Mouse (Mus musculus) cerebellum, postnatal 14 days (tissue): ENCODE data around the gene Gpr182.
A peak's percentile ranks its signal among the peaks of the same experiment; 100 is the strongest.
"Not testable (repeated sequence)": the region's sequence is repeated elsewhere in the genome, so short reads cannot be mapped to it uniquely, and the experiment has no call there.

ENCODE experiments used
- DNase-seq, 2 experiments: peaks; one replicate each; pipeline ENCODE4 v3.0.0; 2021; ENCODE audit warnings: mixed read lengths in 2 of 2

The Gpr182 gene

GRCm38 (mm10) chr10:127751548-127751947, at the start of gene Gpr182:
Gpr182 (minus strand) TSS chr10:127751732.
- no peak for DNase-seq

GRCm38 (mm10) chr10:127800891-127801290, 49.4 kb upstream of the Gpr182 start, which contains the start of gene Rdh16:
Rdh16 (plus strand) TSS chr10:127801152.
- no peak for DNase-seq

DNA sequence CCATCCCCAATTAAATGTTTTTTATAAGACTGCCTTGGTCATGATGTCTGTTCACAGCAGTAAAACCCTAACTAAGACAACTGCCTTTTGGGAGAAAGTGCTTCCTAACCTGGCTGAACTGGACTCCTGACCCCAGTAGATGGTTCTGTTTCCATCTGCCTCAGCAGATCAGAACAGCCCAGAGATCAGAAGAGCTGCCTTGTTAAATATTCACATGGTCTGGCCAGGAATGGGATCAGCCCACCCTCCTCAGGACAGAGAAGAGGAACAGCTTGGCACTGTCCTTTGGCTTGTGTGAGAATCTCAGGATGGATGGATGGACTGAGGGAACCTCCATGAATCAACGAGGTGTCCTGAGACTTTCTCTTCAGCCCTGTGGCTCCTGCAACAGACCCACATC, 47.8 kb upstream of the Gpr182 start:
- no peak for DNase-seq

GRCm38 (mm10) chr10:127785411-127785810, 33.9 kb upstream of the Gpr182 start:
- not testable (repeated sequence) for DNase-seq

GRCm38 (mm10) chr10:127782321-127782720, 30.8 kb upstream of the Gpr182 start:
- not testable (repeated sequence) for DNase-seq

GRCm38 (mm10) chr10:127776011-127776410, 24.5 kb upstream of the Gpr182 start, which contains the start of gene Rdh9:
Rdh9 (plus strand) TSS chr10:127776386.
- no peak for DNase-seq

DNA sequence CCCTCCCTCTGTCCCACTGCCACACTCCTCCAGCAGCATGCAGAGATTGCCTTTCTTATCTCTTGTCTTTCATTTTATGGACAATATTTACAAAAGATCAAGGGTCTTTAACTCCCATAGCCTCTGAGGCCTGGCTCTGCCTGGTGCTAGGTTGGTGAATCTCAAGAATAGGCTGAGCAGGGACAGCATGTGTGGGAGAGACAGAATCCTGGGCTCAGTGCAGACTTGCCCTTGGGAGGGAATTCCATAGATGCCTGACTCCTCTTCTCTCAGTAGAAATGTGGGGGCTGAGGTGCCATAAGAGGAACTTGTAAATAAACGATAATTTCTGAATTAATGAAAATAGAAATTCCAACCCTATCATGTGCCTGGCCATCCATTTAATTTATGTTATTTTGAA, 15.0 kb upstream of the Gpr182 start:
- no peak for DNase-seq

DNA sequence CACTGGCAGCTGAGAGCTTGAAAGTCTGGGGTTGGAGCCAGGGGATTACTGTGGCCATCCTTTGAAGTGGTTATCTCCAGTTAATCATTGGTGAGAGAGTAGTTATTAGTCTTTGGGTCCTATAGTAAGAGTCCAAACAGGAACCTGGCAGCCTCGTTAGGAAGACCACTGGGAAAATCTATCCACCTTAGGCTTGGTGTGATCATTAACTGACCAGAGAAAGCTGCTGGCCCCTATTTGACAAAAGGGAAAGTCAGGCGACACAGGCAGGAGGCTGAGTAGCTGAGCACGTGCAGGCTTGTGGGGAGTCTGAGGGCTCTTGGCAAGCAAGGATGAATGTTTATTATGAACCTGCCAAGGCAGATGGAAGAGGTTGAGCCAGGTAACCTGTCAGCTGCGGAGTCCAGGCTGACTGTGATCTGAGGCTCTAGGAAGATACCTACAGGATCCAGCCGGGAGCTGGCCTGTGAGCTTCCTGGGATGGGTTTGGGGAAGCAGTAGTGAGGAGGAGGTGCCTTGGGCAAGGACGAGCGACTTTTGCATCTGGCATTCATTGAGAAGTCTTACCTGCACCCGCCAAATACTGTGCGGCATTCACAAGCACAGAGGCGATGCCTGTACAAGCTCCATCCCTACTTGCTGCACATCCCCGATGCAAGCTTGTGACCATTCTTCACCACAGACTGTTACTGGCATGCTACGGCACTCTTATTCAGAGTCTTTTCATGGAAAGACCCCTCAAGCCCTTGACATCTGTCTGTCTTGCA, 12.6 kb upstream of the Gpr182 start:
- DNase-seq: peak; percentile 66 to 68

GRCm38 (mm10) chr10:127762926-127763325, 11.4 kb upstream of the Gpr182 start:
- DNase-seq: not testable (repeated sequence)

- no peak for DNase-seq
These were observed 7.9 kb upstream of the Gpr182 start, which contains the start of the genes Rdh1 and Rdh16f1 for GRCm38 (mm10) chr10:127759181-127760110. Rdh1 (plus strand) TSS chr10:127759721. Rdh16f1 (plus strand) TSS chr10:127759787.

GRCm38 (mm10) chr10:127755770-127756468, 4.4 kb upstream of the Gpr182 start:
- DNase-seq: peak in 1 of 2 experiments; percentile 1

DNA sequence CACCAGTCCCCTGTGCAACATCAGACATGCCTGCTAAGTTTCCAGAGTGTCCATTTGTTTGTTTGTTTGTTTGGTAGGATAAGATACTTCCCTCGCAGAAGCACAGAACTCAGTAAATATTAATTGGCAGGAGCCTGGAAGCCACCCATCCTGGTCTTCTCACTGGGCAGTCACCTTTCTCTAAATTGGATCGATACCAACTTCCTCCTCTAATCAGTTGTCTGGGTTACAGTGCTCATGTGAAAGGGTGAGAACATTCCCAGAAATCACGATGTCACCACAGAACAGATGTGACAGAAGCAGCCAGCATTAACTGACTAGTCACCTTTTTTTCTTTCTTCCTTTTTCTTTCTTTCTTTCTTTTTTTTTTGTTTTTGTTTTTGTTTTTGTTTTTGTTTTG, 3.7 kb upstream of the Gpr182 start:
- DNase-seq: no peak

DNA sequence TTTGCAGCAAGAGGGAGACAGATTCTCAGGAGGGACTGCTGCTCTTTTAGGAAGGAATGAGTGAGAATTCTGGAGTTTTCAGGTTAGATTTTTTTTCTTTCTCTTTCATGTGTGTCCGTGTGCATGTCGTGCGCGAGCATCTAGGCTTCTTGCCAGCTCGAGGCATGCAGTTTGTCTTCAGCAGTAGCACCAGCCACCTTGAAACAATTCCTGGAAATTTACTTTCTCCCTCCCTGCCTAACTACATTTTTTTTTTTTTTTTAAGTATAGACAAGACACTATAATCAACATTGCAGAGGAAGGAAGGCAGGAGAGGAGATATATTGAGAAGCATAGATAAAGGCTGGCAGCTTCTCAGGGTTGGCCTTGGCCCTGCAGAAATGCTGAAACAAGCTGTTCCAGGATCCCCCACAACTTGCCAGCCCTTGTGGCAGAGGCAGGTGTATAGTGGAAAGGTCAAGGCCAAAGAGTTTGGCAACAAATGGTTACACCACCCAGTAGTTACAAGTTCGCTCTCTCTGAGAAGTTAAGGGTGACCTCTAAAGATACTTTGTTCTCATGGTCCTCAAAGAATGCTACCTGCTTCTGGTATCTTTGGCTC, 3.1 kb upstream of the Gpr182 start:
- peak; percentile 48 to 51 for DNase-seq

DNA sequence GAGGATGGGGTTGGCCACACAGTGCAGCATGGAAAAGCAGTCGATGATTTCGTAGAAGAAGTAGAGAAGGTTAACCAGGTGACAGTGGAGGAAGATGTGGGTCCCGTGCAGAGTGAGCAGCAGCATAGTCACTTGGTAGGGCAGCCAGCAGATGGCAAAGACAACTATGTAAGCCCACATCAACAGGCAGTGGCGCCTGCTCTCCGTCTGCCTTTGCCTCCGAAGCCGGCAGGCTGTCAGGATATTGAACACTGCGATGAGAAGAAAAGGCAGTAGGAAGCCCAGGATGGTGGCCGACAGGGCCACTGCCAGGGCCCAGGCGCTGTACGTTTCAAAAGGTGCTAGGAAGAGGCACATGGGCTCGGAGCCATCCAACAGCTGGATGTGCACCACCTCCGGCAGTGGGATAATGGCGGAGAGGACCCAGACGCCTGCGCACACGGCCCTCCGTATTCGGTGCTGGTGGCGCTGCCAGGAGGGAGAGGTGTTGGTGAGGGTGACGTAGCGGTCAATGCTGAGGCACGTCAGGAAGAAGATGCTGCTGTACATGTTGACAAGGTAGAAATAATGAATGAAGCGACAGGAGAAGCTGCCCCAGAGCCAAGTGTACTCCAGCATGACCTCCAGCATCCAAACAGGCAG, 1.3 kb downstream of the Gpr182 start:
- no peak for DNase-seq

- no peak for DNase-seq
These were observed 2.5 kb downstream of the Gpr182 start for GRCm38 (mm10) chr10:127748847-127749612.

DNA sequence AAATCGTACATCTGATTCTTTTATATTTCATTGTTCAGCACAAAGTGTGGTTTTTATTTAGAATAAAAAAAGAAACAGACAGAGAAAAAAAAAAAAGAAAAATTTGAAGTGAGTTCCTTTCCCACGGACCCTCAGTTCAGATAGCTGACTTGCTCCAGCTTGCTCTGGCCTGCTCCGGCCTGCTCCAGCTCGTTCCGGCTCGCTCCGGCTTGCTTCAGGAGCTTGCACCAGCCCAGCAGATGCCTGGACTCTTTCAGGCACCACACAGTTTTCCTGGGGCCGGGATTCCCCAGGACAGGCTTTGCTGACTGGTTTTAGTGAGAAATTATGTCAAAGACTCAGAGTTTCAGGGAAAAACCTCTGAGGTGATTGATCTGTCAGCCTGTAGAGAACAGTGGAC, 4.3 kb downstream of the Gpr182 start:
- no peak for DNase-seq

DNA sequence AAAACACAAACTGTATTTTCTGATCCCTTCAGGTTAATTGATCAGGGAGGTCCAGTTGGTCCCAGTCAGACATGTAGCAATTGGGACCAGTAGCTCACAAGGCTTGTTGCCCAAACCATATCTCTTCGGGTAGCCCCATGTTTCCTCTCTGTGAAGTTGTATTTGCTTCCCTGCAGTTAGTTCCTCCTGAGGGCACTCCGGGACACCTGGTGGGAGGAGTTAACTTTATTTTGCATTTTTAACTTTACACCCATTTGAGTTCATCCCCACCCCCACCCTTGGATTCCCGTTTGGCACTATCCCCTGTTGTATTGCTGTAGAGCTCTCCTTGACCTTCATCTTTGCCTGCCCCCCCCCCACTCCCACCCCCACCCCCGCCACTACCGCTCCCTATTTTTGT, 5.6 kb downstream of the Gpr182 start:
- DNase-seq: no peak

GRCm38 (mm10) chr10:127744661-127745060, 6.9 kb downstream of the Gpr182 start:
- peak; percentile 51 to 78 for DNase-seq

DNA sequence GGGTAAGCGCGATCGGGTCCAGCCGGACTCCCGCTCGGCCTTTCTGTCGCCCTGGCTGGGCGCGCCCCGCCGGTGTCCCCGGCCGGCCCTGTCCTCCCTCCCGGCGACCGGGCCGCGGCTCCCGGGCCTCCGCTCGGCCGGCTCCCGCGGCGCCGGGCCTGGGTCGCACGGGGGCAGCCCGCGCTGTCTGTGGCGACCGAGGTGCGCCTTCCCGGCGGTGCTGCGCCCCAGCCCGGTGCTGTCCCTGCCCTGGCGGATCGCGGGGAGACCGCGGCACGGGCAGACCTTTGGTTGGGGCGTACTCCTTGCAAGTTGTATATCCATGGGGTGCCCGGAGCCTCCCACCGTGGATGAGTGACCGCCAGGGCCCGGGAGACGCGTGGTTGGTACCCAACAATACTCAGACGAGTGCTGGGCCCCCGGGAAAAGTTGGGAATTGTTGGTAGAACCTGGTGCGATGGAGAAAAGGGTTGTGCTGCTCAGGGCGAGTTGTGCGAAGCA, 11.8 kb downstream of the Gpr182 start:
- DNase-seq: peak in 1 of 2 experiments; percentile 49

DNA sequence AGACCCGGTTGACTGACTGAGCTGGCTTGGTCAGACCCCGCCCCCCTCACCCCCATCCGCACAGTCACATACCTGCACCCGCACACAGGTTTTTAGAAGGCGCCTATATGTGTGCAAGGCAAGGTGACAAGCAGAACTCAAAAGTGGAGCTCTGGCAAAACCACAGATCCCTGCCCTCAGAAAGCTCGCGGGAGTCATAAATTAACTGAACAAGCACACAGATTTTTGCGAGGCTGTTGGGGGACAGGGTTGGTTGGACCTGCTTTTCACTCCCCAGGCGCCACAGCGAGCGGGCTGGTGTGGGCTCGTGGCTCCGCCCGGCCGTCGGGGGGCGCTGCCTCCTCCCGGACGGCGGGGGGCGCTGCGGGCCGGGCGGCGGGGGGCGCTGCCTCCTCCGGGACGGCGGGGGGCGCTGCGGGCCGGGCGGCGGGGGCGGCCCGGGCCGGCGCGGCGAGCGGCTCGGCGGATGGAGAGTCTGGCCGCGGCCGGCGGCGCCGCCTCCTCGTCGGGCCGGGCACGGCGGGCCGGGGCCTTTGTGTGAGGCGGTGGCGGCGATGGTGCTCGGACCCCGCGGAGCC, 12.4 kb downstream of the Gpr182 start, which contains the start of gene Zbtb39:
Gene Zbtb39 (plus strand): TSS at position 456 of the 578 bp plus-strand sequence.
- peak; percentile 82 to 86 for DNase-seq
